Mouse (Mus musculus) cerebellum, adult 2 months (tissue): Measurements from ENCODE around the gene Ms4a13. TPM values are rescaled to one million over a fixed set of nuclear protein-coding genes. Genes with fewer than 3 reads are reported as not detected.
"Not testable (repeated sequence)": the region's sequence is repeated elsewhere in the genome, so short reads cannot be mapped to it uniquely, and the experiment has no call there.

ENCODE experiments used
- DNase-seq, 2 experiments: peaks; one replicate each; pipeline ENCODE4 v3.0.0; 2021
- H3K27ac ChIP-seq: fragments of 200-500 bp; 2 replicates; pipeline ENCODE4 v1.5.1; 2012; ENCODE audit warnings: low read length, control low read depth, inconsistent platforms; ENCODE audit not compliant: insufficient read depth
- H3K27me3 ChIP-seq: fragments of 200-500 bp; 2 replicates; pipeline ENCODE4 v1.6.1; 2012; ENCODE audit warnings: inconsistent platforms, mild to moderate bottlenecking, low read length, moderate library complexity; ENCODE audit not compliant: control insufficient read depth, insufficient read depth
- H3K4me1 ChIP-seq: fragments of 200-500 bp; 2 replicates; pipeline ENCODE4 v1.6.1; 2011; ENCODE audit warnings: low read length; ENCODE audit not compliant: control insufficient read depth, insufficient read depth
- H3K4me3 ChIP-seq: fragments of 200-500 bp; replicated peaks from 2 replicates; pipeline ENCODE3; 2011; ENCODE audit warnings: mild to moderate bottlenecking, low read depth, low read length, control low read depth; ENCODE audit not compliant: insufficient read depth
- CTCF ChIP-seq: fragments of 200-500 bp; IDR thresholded peaks from 2 replicates; pipeline ENCODE4 v1.5.1; 2011; ENCODE audit warnings: low read depth, mild to moderate bottlenecking, control low read depth, low read length, moderate library complexity, borderline replicate concordance; ENCODE audit not compliant: insufficient read depth
- POLR2A ChIP-seq: fragments of 200-500 bp; IDR thresholded peaks from 2 replicates; pipeline ENCODE4 v1.6.1; 2011; ENCODE audit warnings: low read length, control low read depth, borderline replicate concordance; ENCODE audit not compliant: insufficient read depth
- WGBS: fragments of 180-500 bp; shearing (Covaris S2); methylation state at CpG from one replicate; pipeline ENCODE4 v1.1.7; 2018; 5-methylcytosine and 5-hydroxymethylcytosine counted together
- polyA plus RNA-seq: library from polyadenylated mRNA; depleted of rRNA; stranded (reverse); fragments of >200 nt; gene quantifications from 2 replicates; pipeline ENCODE4 v1.2.3, GENCODE M21; 2012; rRNA removed

Gene Ms4a13
- polyA plus RNA-seq, 1 experiment = not detected

GRCm38 (mm10) chr19:11184121-11184520 is 12.4 kb downstream of the Ms4a13 start:
- no peak for DNase-seq
- no peak for TF ChIP-seq POLR2A
- TF ChIP-seq CTCF = no peak
- H3K4me1 ChIP-seq = no peaks in the 10 kb centered on the region
- H3K27ac ChIP-seq = no peak overlapping the region
- no peaks in the 10 kb centered on the region for H3K27me3 ChIP-seq
- H3K4me3 ChIP-seq = no peak overlapping the region
- WGBS = 14% methylated on average over 5 of the region's 5 CpGs

DNA sequence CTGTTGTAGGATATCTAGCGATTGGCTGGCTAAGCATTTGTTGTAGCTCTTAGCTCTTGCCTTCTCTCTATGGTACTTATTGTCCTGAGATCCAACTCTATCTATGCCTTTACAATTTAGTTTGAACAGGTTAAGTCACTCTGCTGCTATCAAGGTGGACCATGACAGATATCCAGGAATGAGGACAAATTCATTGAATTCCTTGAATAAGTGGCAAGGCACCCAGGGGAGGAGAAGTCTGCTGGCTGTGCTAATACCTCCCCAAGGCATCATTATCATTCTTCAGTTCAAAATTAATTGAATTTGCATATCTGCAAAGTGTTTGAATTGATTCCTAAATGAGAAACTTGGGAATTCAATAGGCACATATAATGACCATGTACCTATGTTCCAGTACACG is 19.1 kb downstream of the Ms4a13 start:
- TF ChIP-seq CTCF (no peak), POLR2A (no peak)
- no peak overlapping the region for H3K27ac ChIP-seq
- 56% methylated on average over 2 of the region's 2 CpGs for WGBS
- DNase-seq = no peak
- H3K4me3 ChIP-seq = no peak overlapping the region
- H3K27me3 ChIP-seq = no peaks in the 10 kb centered on the region
- no peaks in the 10 kb centered on the region for H3K4me1 ChIP-seq

GRCm38 (mm10) chr19:11165172-11165571 is 31.4 kb downstream of the Ms4a13 start, which contains the start of gene 1700025F22Rik:
1700025F22Rik (minus strand) TSS chr19:11165320.
- H3K4me1 ChIP-seq = no peaks in the 10 kb centered on the region
- H3K27ac ChIP-seq = no peak within 1 kb of the TSS
- no peaks in the 10 kb centered on the region for H3K27me3 ChIP-seq
- WGBS = 42% methylated on average over 10 of the region's 10 CpGs
- no peak for DNase-seq
- TF ChIP-seq CTCF (no peak), POLR2A (no peak)
- H3K4me3 ChIP-seq = no peak within 1 kb of the TSS

- H3K27ac ChIP-seq, DNase-seq, H3K4me1 ChIP-seq, H3K27me3 ChIP-seq, H3K4me3 ChIP-seq: not testable (repeated sequence)
- WGBS = 80% methylated on average over 6 of the region's 6 CpGs
Observed at GRCm38 (mm10) chr19:11157890-11158289, 38.6 kb downstream of the Ms4a13 start.

DNA sequence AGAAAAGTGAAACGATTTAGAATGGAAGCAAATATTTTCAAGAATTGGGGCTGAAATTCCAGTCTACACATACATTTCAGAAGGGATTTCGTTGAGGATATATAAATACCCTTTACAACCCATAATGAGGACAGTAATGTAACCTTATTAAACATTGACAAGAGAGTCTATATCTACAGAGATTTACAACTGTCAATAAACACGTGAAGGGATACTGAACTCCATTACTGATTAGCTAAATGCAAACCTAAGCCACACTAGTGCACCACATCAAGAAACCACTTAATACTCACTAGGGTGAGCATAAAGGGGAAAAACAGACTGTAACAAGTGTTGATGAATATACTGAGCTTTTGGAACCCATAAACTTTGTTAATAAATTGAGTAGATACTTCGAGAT is 61.2 kb downstream of the Ms4a13 start:
- H3K4me1 ChIP-seq = no peaks in the 10 kb centered on the region
- no peaks in the 10 kb centered on the region for H3K27me3 ChIP-seq
- no peak overlapping the region for H3K4me3 ChIP-seq
- TF ChIP-seq CTCF (no peak), POLR2A (no peak)
- WGBS = 77% methylated on average over 4 of the region's 4 CpGs
- no peak for DNase-seq
- H3K27ac ChIP-seq = no peak overlapping the region

DNA sequence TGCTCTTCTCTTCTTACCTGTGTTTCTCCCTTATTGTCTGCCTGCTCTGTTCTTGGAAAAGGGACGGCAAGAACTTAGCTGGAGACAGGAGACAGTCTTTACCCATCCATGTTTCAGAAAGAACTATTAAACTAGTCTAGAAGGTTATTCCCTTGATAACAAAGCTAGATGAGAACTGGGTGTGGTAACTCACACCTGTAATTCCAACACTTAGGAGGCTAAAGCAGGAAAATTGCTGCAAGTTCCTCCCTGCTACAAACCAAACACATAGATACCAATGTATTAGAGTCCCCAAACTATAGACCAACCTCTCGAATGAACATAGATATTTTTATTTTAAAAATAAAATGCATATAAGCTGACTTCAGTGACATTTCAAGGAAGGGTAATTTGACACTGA is 61.7 kb downstream of the Ms4a13 start:
- H3K4me1 ChIP-seq = no peaks in the 10 kb centered on the region
- no peak overlapping the region for H3K27ac ChIP-seq
- 83% methylated on average over 2 of the region's 2 CpGs for WGBS
- H3K4me3 ChIP-seq = no peak overlapping the region
- no peak for DNase-seq
- no peak for TF ChIP-seq CTCF
- no peak for TF ChIP-seq POLR2A
- H3K27me3 ChIP-seq = no peaks in the 10 kb centered on the region

GRCm38 (mm10) chr19:11130776-11131175 is 65.8 kb downstream of the Ms4a13 start, which contains the start of gene 1700017D01Rik:
1700017D01Rik (minus strand) TSS chr19:11130876.
- H3K4me1 ChIP-seq, H3K27me3 ChIP-seq, H3K4me3 ChIP-seq, H3K27ac ChIP-seq, DNase-seq: not testable (repeated sequence)
- 84% methylated on average over 8 of the region's 8 CpGs for WGBS

GRCm38 (mm10) chr19:11129702-11130101 is 66.8 kb downstream of the Ms4a13 start:
- 87% methylated on average over 1 of the region's 1 CpGs for WGBS
- no peak for DNase-seq

GRCm38 (mm10) chr19:11121016-11121420 is 75.5 kb downstream of the Ms4a13 start:
- not testable (repeated sequence) for H3K27me3 ChIP-seq, H3K4me1 ChIP-seq, H3K27ac ChIP-seq
- DNase-seq = peak; percentile 16 to 46
- WGBS = 3% methylated on average over 18 of the region's 38 CpGs
- H3K4me3 ChIP-seq = peak overlapping the region; percentile 89

More at GRCm38 (mm10) chr19:11129702-11130101, 66.8 kb downstream of the Ms4a13 start:
- H3K27ac ChIP-seq = no peak overlapping the region
- H3K27me3 ChIP-seq = no peaks in the 10 kb centered on the region
- TF ChIP-seq POLR2A (no peak), CTCF (no peak)
- H3K4me1 ChIP-seq = no peaks in the 10 kb centered on the region
- H3K4me3 ChIP-seq = no peak overlapping the region

Other genes starting within 250 kb of the Ms4a13 start
- gene Ccdc86, start 247.5 kb downstream of the Ms4a13 start, polyA plus RNA-seq = 4.9 and 5.3 TPM in 2 replicates
- gene Ms4a10, start 222.1 kb downstream of the Ms4a13 start, polyA plus RNA-seq = not detected in 2 replicates
- gene Ms4a15, start 203.5 kb downstream of the Ms4a13 start, polyA plus RNA-seq = 0.05 and 0.08 TPM in 2 replicates
- gene Ms4a18, start 178.7 kb downstream of the Ms4a13 start, polyA plus RNA-seq = not detected in 2 replicates
- gene Ms4a8a, start 115.6 kb downstream of the Ms4a13 start, polyA plus RNA-seq = not detected in 2 replicates
- gene 1700017D01Rik, start 65.9 kb downstream of the Ms4a13 start, polyA plus RNA-seq = not detected in 2 replicates
- not detected in 2 replicates for gene 1700025F22Rik, start 31.4 kb downstream of the Ms4a13 start, polyA plus RNA-seq
- not detected in 2 replicates for gene Ms4a12, start 35.7 kb upstream of the Ms4a13 start, polyA plus RNA-seq
- gene Ms4a1, start 69.5 kb upstream of the Ms4a13 start, polyA plus RNA-seq = 0.05 and 0.10 TPM in 2 replicates
- not detected in 2 replicates for gene Ms4a5, start 87.1 kb upstream of the Ms4a13 start, polyA plus RNA-seq
- gene Ms4a14, start 117.7 kb upstream of the Ms4a13 start, polyA plus RNA-seq = 0.07 and 0.13 TPM in 2 replicates
- gene Ms4a7, start 139.4 kb upstream of the Ms4a13 start, polyA plus RNA-seq = 0.33 and 0.71 TPM in 2 replicates
- gene Ms4a4a, start 178.8 kb upstream of the Ms4a13 start, polyA plus RNA-seq = 0.14 and 0.31 TPM in 2 replicates
- gene Ms4a4c, start 208.0 kb upstream of the Ms4a13 start, polyA plus RNA-seq = 0.18 TPM in 1 of 2 replicates, not detected in the other
- gene Ms4a4b, start 246.8 kb upstream of the Ms4a13 start, polyA plus RNA-seq = 0.16 and 0.24 TPM in 2 replicates